Mouse (Mus musculus) forebrain, embryonic 11.5 days (tissue): ENCODE measurements around the gene Zkscan1. TPM values are rescaled to one million over a fixed set of nuclear protein-coding genes. Genes with fewer than 3 reads are reported as not detected.
"Not testable (repeated sequence)": the region's sequence is repeated elsewhere in the genome, so short reads cannot be mapped to it uniquely, and the experiment has no call there.

Experiments used
- ATAC-seq: fragments of 200-750 bp; cut with Nextera tagmentation; replicated peaks from 2 replicates; pipeline ENCODE4 v1.8.0; 2017; ENCODE audit warnings: moderate TSS enrichment; ENCODE audit not compliant: low FRiP score
- DNase-seq: peaks from one replicate; pipeline ENCODE4 v3.0.0-alpha.2; 2017; ENCODE audit warnings: low spot score
- H3K27ac ChIP-seq: fragments of 300-500 bp; sonication (generic); 2 replicates; pipeline ENCODE4 v1.5.1; 2014; ENCODE audit warnings: low read depth, low read length
- H3K27me3 ChIP-seq: fragments of 300-500 bp; sonication (generic); 2 replicates; pipeline ENCODE4 v1.6.1; 2014; ENCODE audit warnings: mild to moderate bottlenecking, low read length, mixed read lengths; ENCODE audit not compliant: control insufficient read depth, insufficient read depth
- H3K36me3 ChIP-seq: fragments of 300-500 bp; sonication (generic); 2 replicates; pipeline ENCODE4 v1.6.1; 2014; ENCODE audit warnings: mild to moderate bottlenecking, low read length, moderate library complexity, mixed read lengths; ENCODE audit not compliant: control insufficient read depth, insufficient read depth
- H3K4me1 ChIP-seq: fragments of 300-500 bp; sonication (generic); replicated peaks from 2 replicates; pipeline ENCODE4 v1.6.1; 2014; ENCODE audit warnings: low read length, mixed read lengths; ENCODE audit not compliant: control insufficient read depth, insufficient read depth
- H3K4me2 ChIP-seq: fragments of 300-500 bp; sonication (generic); 2 replicates; pipeline ENCODE4 v1.6.1; 2014; ENCODE audit warnings: low read depth, mild to moderate bottlenecking, low read length, moderate library complexity, mixed read lengths; ENCODE audit not compliant: severe bottlenecking
- H3K4me3 ChIP-seq: fragments of 300-500 bp; sonication (generic); 2 replicates; pipeline ENCODE4 v1.5.1; 2014; ENCODE audit warnings: low read depth, low read length
- H3K9ac ChIP-seq: fragments of 300-500 bp; sonication (generic); 2 replicates; pipeline ENCODE4 v1.6.1; 2014; ENCODE audit warnings: low read length
- H3K9me3 ChIP-seq: fragments of 300-500 bp; sonication (generic); 2 replicates; pipeline ENCODE4 v1.6.1; 2016; ENCODE audit warnings: low read length, mixed read lengths; ENCODE audit not compliant: control insufficient read depth
- WGBS: fragments of 180-500 bp; shearing (Covaris S2); extraction: QIAGEN DNeasy Blood & Tissue Kit; methylation state at CpG from one replicate; pipeline ENCODE4 v1.1.7; 2014; 5-methylcytosine and 5-hydroxymethylcytosine counted together
- polyA plus RNA-seq: library from polyadenylated mRNA; unstranded; fragments of >200 nt; fragmentation: Nextera tagmentation; extraction: Ambion mirVana; gene quantifications from 2 replicates; pipeline ENCODE4 v1.2.1, GENCODE M21; 2014

Zkscan1 gene
- polyA plus RNA-seq, 1 experiment from 2014 or later, result 34.0 TPM

DNA sequence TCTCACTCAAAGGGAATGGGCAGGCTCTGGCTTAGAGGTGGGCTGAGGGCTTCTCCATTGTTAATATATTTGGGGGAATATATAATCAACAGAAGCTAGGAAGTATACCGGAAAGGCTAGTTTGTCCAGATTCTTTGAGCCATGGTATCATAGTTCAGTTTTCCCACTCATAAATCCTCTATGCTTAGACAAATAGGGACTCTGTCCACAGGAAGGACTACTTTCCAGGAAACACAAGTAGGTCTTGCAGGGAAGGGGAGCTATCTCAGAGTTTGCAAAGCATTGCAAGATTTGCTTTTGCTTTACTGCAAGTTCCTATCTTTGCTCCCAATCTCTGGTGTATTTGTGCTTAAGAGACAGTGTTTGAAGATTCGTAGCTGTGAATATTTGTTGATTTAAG is 20.1 kb downstream of the Zkscan1 start:
- Histone ChIP-seq H3K27me3 (no peaks in the 10 kb centered on the region), H3K4me1 (no peaks in the 10 kb centered on the region), H3K9ac (no peak overlapping the region), H3K4me3 (no peak overlapping the region), H3K27ac (no peak overlapping the region), H3K4me2 (no peak overlapping the region), H3K36me3 (peaks cover 18% of the 10 kb centered on the region), H3K9me3 (no peaks in the 10 kb centered on the region)
- WGBS, result 93% methylated on average over 2 of the region's 2 CpGs
- no peak for DNase-seq
- ATAC-seq, result no peak

DNA sequence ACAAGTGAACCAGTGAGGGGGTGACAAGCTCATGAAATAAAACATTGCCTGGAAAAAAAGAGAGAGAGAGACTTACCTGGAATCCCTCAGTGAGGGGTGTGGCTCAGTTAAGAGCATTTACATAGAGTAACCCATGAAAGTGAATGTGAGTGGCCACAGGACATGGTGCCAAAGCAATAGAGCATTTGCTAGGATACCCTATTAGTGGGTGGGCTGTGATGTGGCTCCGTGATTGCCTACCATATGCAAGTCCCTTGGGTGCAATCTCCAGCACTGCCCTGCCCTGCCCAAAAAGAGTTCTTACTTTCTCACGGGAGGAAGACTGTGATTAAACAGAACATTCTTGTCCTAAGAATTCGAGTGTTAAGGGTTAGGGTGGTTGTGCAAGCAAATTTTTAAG is 22.2 kb downstream of the Zkscan1 start:
- 71% methylated on average over 3 of the region's 3 CpGs for WGBS
- no peak overlapping the region for H3K27ac ChIP-seq
- no peaks in the 10 kb centered on the region for H3K9me3 ChIP-seq

DNA sequence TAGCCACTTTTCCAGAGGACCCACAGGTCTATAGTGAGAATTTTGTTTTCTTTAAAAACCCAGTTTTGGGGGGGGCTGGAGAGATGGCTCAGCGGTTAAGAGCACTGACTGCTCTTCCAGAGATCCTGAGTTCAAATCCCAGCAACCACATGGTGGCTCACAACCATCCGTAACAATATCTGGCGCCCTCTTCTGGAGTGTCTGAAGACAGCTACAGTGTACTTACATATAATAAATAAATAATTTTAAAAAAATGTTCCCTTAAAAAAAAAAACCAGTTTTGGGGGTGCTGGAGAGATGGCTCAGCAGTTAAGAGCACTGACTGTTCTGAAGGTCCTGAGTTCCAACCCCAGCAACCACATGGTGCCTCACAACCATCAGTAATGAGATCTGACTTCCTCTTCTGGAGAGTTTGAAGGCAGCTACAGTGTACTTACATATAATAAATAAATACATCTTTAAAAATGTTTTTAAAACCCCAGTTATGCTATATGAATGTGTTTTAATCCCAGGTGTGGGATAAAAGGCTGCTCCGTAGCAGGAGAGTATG is 25.0 kb downstream of the Zkscan1 start:
- H3K9me3 ChIP-seq, DNase-seq, H3K36me3 ChIP-seq, ATAC-seq, H3K9ac ChIP-seq, H3K4me1 ChIP-seq, H3K4me2 ChIP-seq, H3K27me3 ChIP-seq, H3K4me3 ChIP-seq, H3K27ac ChIP-seq: not testable (repeated sequence)
- 61% methylated on average over 4 of the region's 4 CpGs for WGBS

More for the DNA sequence above, 22.2 kb downstream of the Zkscan1 start:
- no peak for ATAC-seq
- Histone ChIP-seq H3K4me1 (no peaks in the 10 kb centered on the region), H3K36me3 (peaks cover 5% of the 10 kb centered on the region; the same call in 1 of the 2 replicates), H3K9ac (no peak overlapping the region), H3K4me3 (no peak overlapping the region), H3K27me3 (no peaks in the 10 kb centered on the region), H3K4me2 (no peak overlapping the region)
- no peak for DNase-seq

DNA sequence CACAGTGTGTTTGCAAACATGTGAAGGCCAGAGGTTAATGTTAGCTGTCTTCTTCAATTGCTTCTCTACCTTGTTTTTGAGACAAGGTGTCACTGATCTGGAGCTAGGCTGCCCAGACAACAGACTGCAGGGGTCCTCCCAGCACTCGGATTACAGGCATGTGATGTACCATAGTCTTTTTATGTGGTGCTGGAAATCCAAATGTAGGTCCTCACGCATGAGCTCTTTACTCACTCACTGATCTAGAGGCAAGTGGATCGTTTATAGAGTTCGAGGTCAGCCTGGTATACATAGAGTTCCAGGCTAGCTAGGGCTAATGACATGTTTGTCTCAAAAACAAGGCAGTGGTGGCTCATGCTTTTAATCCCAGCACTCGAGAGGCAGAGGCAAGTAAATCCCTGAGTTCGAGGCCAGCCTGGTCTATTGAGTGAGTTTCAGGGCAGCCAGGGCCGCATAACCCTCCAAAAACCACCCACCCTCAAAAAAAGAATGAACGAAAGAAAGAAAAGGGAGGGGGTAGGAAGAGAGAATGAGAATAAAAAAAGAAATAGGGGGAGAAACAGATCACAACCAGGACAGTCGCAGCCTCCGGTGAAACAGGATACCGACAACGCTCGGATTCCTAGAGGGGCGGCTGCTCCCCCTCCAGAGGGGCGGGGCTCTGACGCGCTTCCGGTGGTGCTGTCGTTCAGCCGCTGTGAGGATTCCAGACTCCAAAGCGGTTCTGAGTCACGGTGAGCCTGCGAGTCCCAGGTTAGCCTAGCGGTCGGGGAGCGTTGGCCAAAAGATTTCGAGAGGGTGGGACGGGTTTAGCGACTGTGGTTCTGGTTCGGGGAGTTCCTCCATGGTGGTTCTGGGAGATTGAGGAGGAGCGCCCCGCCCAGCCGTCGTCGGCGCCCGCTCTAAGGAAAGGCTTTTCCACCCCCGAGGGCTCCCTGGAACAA is 31.6 kb downstream of the Zkscan1 start, which contains the start of gene Zscan21:
Gene Zscan21, plus strand, starts transcription at position 649 of the 944 bp plus-strand sequence.
- WGBS, result 7% methylated on average over 38 of the region's 38 CpGs
- Histone ChIP-seq H3K27me3 (no peaks in the 10 kb centered on the region), H3K9me3 (no peaks in the 10 kb centered on the region), H3K9ac (peak within 1 kb of the TSS; percentile 74), H3K4me3 (peak within 1 kb of the TSS; percentile 67), H3K4me1 (no peaks in the 10 kb centered on the region), H3K27ac (peak within 1 kb of the TSS; percentile 79), H3K4me2 (peak within 1 kb of the TSS; percentile 63), H3K36me3 (no peaks in the 10 kb centered on the region)
- DNase-seq (peak; percentile 94), ATAC-seq (peak; percentile 97)

DNA sequence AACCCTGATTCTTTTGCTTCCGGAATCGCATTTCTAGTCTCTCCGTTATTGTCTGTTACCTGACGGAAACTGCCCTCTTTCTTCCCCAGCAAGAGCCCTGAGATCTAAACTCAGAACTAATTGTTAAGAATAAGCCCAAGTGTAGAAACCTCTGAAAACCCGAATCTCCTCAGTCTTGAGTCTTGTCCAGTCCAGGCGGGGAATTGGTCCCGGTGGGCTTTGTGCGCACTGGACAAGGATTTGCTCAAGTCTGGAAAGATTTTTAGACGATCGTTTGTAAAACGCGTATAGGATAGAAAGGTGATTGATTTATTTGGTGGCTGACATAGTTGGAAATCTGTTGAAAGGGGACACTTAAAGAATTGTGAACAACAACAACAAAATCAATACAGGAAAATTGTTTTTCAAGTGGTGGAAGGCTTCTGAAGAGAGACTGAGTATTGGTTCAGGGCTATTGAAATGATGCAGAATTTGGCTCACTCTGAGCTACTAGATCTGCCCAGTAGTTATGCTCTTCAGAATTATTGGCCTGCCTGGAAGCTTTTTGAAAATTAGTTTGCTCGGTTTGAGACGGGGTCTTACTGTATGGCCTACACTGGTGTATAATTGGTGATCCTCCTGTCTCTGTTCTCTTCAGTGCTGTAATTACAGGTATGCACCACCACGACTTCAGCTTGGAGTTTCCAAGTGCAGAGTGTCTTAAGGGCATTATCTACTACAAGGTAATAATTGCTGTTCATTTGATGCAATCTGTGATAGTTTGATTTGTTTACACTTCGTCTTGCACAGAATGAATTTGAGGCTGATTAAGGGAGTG is 32.5 kb downstream of the Zkscan1 start:
- peak overlapping the region; percentile 79 for H3K27ac ChIP-seq
- peak overlapping the region; percentile 67 for H3K4me3 ChIP-seq
- no peaks in the 10 kb centered on the region for H3K4me1 ChIP-seq
- peak; percentile 18; the same call in 1 of the 2 replicates for ATAC-seq
- peak overlapping the region; percentile 63 for H3K4me2 ChIP-seq
- H3K9me3 ChIP-seq, result no peaks in the 10 kb centered on the region
- H3K36me3 ChIP-seq, result no peaks in the 10 kb centered on the region
- peak overlapping the region; percentile 74 for H3K9ac ChIP-seq
- WGBS, result 10% methylated on average over 16 of the region's 16 CpGs
- no peaks in the 10 kb centered on the region for H3K27me3 ChIP-seq
- DNase-seq, result no peak

DNA sequence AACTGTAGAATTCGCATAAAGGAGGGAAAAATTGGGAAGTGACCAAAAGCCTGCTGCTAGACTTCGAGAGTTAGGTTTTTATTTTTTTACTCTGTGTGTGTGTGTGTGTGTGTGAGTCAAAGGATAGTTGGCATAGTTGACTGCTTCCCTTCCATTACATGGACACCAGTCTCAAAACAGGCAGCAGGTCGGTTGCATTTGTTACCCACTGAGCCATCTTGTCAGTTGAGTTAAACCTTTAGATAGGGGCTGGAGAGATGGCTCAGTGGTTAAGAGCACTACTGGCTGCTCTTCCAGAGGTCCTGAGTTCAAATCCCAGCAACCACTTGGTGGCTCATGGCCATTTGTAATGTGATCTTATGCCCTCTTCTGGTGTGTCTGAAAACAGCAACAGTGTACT is 33.2 kb downstream of the Zkscan1 start:
- Histone ChIP-seq H3K9ac (peak overlapping the region; percentile 74), H3K4me2 (peak overlapping the region; percentile 63), H3K36me3 (no peaks in the 10 kb centered on the region), H3K9me3 (no peaks in the 10 kb centered on the region), H3K4me1 (no peaks in the 10 kb centered on the region), H3K27me3 (no peaks in the 10 kb centered on the region), H3K4me3 (peak overlapping the region; percentile 67), H3K27ac (no peak overlapping the region)
- DNase-seq, result no peak
- WGBS, result 88% methylated on average over 3 of the region's 3 CpGs
- ATAC-seq, result no peak

DNA sequence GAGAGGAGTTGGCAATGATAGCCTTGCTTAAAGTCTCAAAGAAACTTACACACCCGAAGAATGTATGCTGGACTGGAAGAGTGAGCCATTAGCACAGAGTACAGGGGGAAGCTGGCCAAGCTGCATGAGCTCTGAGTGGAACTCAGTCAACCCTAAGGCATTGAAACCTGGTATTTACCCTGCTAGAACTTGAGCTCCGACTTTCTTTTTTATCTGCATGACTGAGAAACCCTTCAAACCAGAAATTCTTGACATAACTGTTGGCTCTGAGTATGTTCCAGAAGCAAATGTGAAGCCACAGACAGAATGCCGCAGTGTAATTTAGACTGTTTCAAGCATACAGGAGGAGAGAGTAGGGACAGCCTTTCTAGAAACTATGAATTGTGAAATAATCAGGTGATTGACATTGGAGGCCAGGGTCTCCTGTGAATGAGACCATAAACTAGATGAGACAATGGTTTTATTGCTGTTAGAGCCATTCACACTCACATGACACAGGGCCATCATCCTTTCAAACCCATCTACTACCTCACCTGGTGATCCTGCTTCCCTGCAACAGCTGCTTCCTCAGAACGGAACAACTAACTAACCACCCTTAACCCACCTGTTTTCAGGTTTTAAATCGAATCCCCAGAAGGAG is 47.7 kb downstream of the Zkscan1 start:
- H3K9ac ChIP-seq, result no peak overlapping the region
- H3K4me1 ChIP-seq, result no peaks in the 10 kb centered on the region
- peaks cover 18% of the 10 kb centered on the region; the same call in 1 of the 2 replicates for H3K36me3 ChIP-seq
- DNase-seq, result no peak
- H3K27me3 ChIP-seq, result no peaks in the 10 kb centered on the region
- ATAC-seq, result no peak
- no peaks in the 10 kb centered on the region for H3K9me3 ChIP-seq
- H3K4me2 ChIP-seq, result no peak overlapping the region
- WGBS, result 92% methylated on average over 5 of the region's 5 CpGs
- H3K4me3 ChIP-seq, result no peak overlapping the region
- H3K27ac ChIP-seq, result no peak overlapping the region

DNA sequence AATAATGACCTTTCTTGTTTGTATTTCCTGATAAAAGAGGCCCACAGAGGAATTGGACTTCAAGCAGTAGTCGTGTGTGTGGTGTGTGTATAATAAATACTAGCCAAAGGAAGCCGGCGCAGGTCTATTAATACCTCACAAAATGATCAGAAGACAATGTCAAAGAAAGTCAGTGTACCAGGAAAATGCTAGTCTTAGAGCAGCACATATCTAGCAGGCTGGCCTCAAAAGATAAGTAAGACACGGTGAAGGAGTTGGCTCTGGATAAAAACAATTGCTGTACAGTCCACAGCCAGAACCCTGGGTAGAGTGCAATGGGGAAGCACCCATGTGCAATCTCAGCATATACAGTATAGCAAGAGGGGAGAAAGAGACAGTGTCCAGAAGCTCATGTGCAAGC is 52.4 kb downstream of the Zkscan1 start:
- Histone ChIP-seq H3K4me1 (no peaks in the 10 kb centered on the region), H3K36me3 (peaks cover 14% of the 10 kb centered on the region; the same call in 1 of the 2 replicates), H3K27me3 (no peaks in the 10 kb centered on the region), H3K9me3 (no peaks in the 10 kb centered on the region), H3K4me2 (no peak overlapping the region), H3K9ac (no peak overlapping the region), H3K4me3 (no peak overlapping the region), H3K27ac (no peak overlapping the region)
- no peak for DNase-seq
- no peak for ATAC-seq
- 87% methylated on average over 4 of the region's 4 CpGs for WGBS
